Mouse (Mus musculus) limb, embryonic 11.5 days (tissue): Measurements from ENCODE around the gene H1f0. TPM values are rescaled to one million over a fixed set of nuclear protein-coding genes. Genes with fewer than 3 reads are reported as not detected.
A peak's percentile ranks its signal among the peaks of the same experiment; 100 is the strongest.

Experiments
- ATAC-seq: fragments of 200-750 bp; cut with Nextera tagmentation; 2 replicates; pipeline ENCODE4 v1.8.0; 2017; ENCODE audit warnings: low read depth; ENCODE audit not compliant: insufficient number of reproducible peaks, low FRiP score, low TSS enrichment
- DNase-seq: peaks from one replicate; pipeline ENCODE4 v3.0.0-alpha.2; 2015; ENCODE audit warnings: low spot score
- H3K27ac ChIP-seq: fragments of 300-500 bp; sonication (generic); replicated peaks from 2 replicates; pipeline ENCODE4 v1.5.1; 2014; ENCODE audit warnings: low read depth, mild to moderate bottlenecking, low read length
- H3K27me3 ChIP-seq: fragments of 300-500 bp; sonication (generic); 2 replicates; pipeline ENCODE4 v1.6.1; 2014; ENCODE audit warnings: mild to moderate bottlenecking, low read length, mixed read lengths; ENCODE audit not compliant: control insufficient read depth, insufficient read depth
- H3K36me3 ChIP-seq: fragments of 300-500 bp; sonication (generic); 2 replicates; pipeline ENCODE4 v1.6.1; 2014; ENCODE audit warnings: mild to moderate bottlenecking, low read length, moderate library complexity, mixed read lengths; ENCODE audit not compliant: control insufficient read depth, insufficient read depth
- H3K4me1 ChIP-seq: fragments of 300-500 bp; sonication (generic); 2 replicates; pipeline ENCODE4 v1.6.1; 2014; ENCODE audit warnings: low read length, mixed read lengths; ENCODE audit not compliant: control insufficient read depth, insufficient read depth
- H3K4me2 ChIP-seq: fragments of 300-500 bp; sonication (generic); 2 replicates; pipeline ENCODE4 v1.6.1; 2014; ENCODE audit warnings: low read depth, mild to moderate bottlenecking, moderate library complexity; ENCODE audit not compliant: severe bottlenecking
- H3K4me3 ChIP-seq: fragments of 300-500 bp; sonication (generic); 2 replicates; pipeline ENCODE4 v1.5.1; 2014; ENCODE audit warnings: low read depth, low read length
- H3K9ac ChIP-seq: fragments of 300-500 bp; sonication (generic); 2 replicates; pipeline ENCODE4 v1.6.1; 2014; ENCODE audit warnings: mild to moderate bottlenecking, low read length
- H3K9me3 ChIP-seq: fragments of 300-500 bp; sonication (generic); 2 replicates; pipeline ENCODE4 v1.6.1; 2016; ENCODE audit warnings: low read length; ENCODE audit not compliant: control insufficient read depth
- WGBS: fragments of 180-500 bp; shearing (Covaris S2); extraction: QIAGEN DNeasy Blood & Tissue Kit; methylation state at CpG from one replicate; pipeline ENCODE4 v1.1.7; 2014; 5-methylcytosine and 5-hydroxymethylcytosine counted together
- polyA plus RNA-seq: library from polyadenylated mRNA; unstranded; fragments of >200 nt; fragmentation: Nextera tagmentation; extraction: Ambion mirVana; gene quantifications from 2 replicates; pipeline ENCODE4 v1.2.1, GENCODE M21; 2014

The H1f0 gene
- polyA plus RNA-seq, 1 experiment from 2014 or later, result 271 TPM

DNA sequence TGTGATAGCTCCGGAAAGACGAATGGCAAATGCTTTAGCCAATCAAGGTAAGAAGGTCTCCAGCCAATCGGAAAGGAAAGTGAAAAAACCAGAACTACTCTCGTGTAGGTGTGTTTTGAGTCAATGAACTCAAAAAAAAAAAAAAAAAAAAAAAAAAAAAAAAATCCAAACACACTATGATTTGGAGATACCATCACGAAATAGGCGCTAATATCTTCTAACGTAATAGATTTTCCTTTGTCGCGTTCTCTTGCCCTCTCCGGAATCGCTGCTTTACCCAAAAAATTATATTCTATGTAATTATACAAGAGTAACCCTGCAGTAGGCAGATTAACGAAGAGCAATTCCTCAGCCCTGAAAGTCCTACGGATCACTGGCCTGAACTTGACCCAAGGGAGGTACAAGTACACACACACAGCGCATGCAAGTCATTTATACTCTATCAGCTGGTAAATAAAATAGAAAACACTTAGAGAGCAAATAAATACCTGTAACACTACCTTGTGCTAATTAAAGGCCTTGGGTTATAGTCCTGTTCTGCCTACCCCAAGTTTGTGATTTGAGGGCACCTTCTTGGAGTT, 35.0 kb downstream of the H1f0 start:
- Histone ChIP-seq H3K9me3 (no peaks in the 10 kb centered on the region), H3K4me1 (peaks cover 13% of the 10 kb centered on the region; the same call in 1 of the 2 replicates), H3K4me3 (peak overlapping the region; percentile 16), H3K27me3 (no peaks in the 10 kb centered on the region), H3K36me3 (peaks cover 5% of the 10 kb centered on the region), H3K27ac (no peak overlapping the region), H3K4me2 (peak overlapping the region; percentile 44), H3K9ac (no peak overlapping the region; the same call in 1 of the 2 replicates)
- DNase-seq (no peak), ATAC-seq (no peak)
- WGBS, result 9% methylated on average over 14 of the region's 14 CpGs

DNA sequence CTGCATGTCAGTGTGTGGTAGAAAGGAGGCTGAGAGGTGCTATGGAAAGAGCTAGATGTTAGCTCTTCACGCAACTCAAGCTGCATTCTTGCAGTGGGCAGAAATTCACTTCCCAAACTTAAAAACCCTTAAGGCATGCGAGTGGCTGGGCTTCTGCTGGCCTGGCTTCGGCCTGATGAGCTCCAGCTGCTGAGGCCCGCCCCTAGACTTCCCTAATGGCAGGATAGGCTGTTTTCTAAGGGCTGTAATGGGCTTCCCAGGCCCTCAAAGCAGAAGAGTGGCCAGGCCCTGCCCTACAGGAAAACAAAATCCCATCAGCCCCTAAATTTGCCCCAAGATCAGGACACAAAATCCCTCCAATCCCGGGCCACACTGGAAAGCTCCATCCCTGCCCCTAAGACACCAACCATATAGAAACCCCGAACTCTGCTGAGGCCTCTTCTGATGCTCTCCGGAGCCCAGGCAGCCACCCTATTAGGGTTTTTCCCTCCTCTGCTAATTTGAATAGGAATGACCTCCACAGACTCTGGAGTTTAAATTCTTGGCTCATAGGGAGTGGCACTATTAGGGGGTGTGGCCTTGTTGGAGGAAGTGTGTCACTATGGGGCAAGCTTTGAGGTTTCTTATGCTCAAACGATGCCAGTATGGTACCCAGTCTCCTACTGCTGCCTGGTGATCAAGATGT, 37.0 kb downstream of the H1f0 start:
- peaks cover 13% of the 10 kb centered on the region; the same call in 1 of the 2 replicates for H3K4me1 ChIP-seq
- no peak overlapping the region for H3K4me2 ChIP-seq
- ATAC-seq (no peak), DNase-seq (no peak)
- H3K27me3 ChIP-seq, result no peaks in the 10 kb centered on the region
- WGBS, result 37% methylated on average over 8 of the region's 8 CpGs
- no peaks in the 10 kb centered on the region for H3K9me3 ChIP-seq
- no peaks in the 10 kb centered on the region for H3K36me3 ChIP-seq
- H3K4me3 ChIP-seq, result no peak overlapping the region
- H3K9ac ChIP-seq, result no peak overlapping the region
- H3K27ac ChIP-seq, result no peak overlapping the region; the same call in 1 of the 2 replicates

- H3K9ac ChIP-seq, result no peak overlapping the region
- no peaks in the 10 kb centered on the region for H3K9me3 ChIP-seq
- peak; percentile 51 for DNase-seq
- WGBS, result 24% methylated on average over 2 of the region's 2 CpGs
- no peak for ATAC-seq
- no peak overlapping the region for H3K4me2 ChIP-seq
- H3K27ac ChIP-seq, result no peak overlapping the region
- no peak overlapping the region for H3K4me3 ChIP-seq
- H3K27me3 ChIP-seq, result no peaks in the 10 kb centered on the region
- H3K4me1 ChIP-seq, result peaks cover 13% of the 10 kb centered on the region; the same call in 1 of the 2 replicates
- no peaks in the 10 kb centered on the region for H3K36me3 ChIP-seq
Observed at GRCm38 (mm10) chr15:79066276-79066675, 38.0 kb downstream of the H1f0 start.

GRCm38 (mm10) chr15:79067631-79068030, 39.4 kb downstream of the H1f0 start:
- H3K4me3 ChIP-seq, result no peak overlapping the region
- no peaks in the 10 kb centered on the region for H3K9me3 ChIP-seq
- ATAC-seq, result no peak
- H3K27me3 ChIP-seq, result no peaks in the 10 kb centered on the region
- H3K27ac ChIP-seq, result no peak overlapping the region
- no peak overlapping the region for H3K4me2 ChIP-seq
- DNase-seq, result no peak
- H3K9ac ChIP-seq, result no peak overlapping the region
- H3K4me1 ChIP-seq, result peaks cover 11% of the 10 kb centered on the region; the same call in 1 of the 2 replicates
- 68% methylated on average over 3 of the region's 3 CpGs for WGBS
- no peaks in the 10 kb centered on the region for H3K36me3 ChIP-seq

DNA sequence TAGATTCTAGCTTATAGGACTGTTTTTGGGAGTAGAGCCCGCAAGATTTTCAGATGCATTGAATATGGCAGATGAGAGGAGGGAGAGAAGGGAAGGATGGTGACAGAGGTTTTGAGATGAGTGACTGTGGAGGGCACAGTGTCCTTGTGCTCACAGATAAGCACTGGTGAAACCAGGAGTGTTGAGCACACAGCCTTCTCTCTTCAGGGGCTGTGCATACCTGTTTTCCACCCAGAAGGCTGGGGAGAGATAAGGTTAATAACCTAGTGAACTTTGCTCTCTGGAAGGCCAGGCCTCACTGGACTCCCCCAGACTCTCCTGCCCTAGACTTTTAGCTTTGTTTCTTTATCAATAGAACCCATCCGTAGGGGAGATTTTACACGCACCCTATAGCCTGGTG, 40.2 kb downstream of the H1f0 start:
- H3K4me3 ChIP-seq, result no peak overlapping the region
- H3K9me3 ChIP-seq, result no peaks in the 10 kb centered on the region
- no peaks in the 10 kb centered on the region for H3K36me3 ChIP-seq
- no peaks in the 10 kb centered on the region for H3K27me3 ChIP-seq
- H3K9ac ChIP-seq, result no peak overlapping the region
- no peak overlapping the region for H3K4me2 ChIP-seq
- WGBS, result 84% methylated on average over 3 of the region's 3 CpGs
- H3K27ac ChIP-seq, result no peak overlapping the region
- no peak for DNase-seq
- peaks cover 9% of the 10 kb centered on the region; the same call in 1 of the 2 replicates for H3K4me1 ChIP-seq
- ATAC-seq, result no peak

GRCm38 (mm10) chr15:79071117-79072039, 43.1 kb downstream of the H1f0 start:
- Histone ChIP-seq H3K27ac (no peak overlapping the region), H3K36me3 (no peaks in the 10 kb centered on the region), H3K9me3 (no peaks in the 10 kb centered on the region), H3K4me3 (no peak overlapping the region), H3K4me1 (peaks cover 9% of the 10 kb centered on the region; the same call in 1 of the 2 replicates), H3K27me3 (no peaks in the 10 kb centered on the region), H3K9ac (no peak overlapping the region), H3K4me2 (no peak overlapping the region)
- DNase-seq (no peak), ATAC-seq (no peak)
- 65% methylated on average over 5 of the region's 5 CpGs for WGBS

- Histone ChIP-seq H3K9me3 (no peaks in the 10 kb centered on the region), H3K36me3 (peaks cover 10% of the 10 kb centered on the region), H3K4me3 (no peak overlapping the region), H3K27ac (no peak overlapping the region), H3K9ac (no peak overlapping the region), H3K4me1 (peaks cover 5% of the 10 kb centered on the region; the same call in 1 of the 2 replicates), H3K27me3 (no peaks in the 10 kb centered on the region), H3K4me2 (no peak overlapping the region)
- ATAC-seq (no peak), DNase-seq (no peak)
Observed at GRCm38 (mm10) chr15:79073752-79074151, 45.5 kb downstream of the H1f0 start.

- peak overlapping the region; percentile 86 for H3K27ac ChIP-seq
- WGBS, result 38% methylated on average over 10 of the region's 10 CpGs
- peaks cover 5% of the 10 kb centered on the region; the same call in 1 of the 2 replicates for H3K4me1 ChIP-seq
- H3K4me3 ChIP-seq, result peak overlapping the region; percentile 96
- ATAC-seq, result no peak
- H3K9me3 ChIP-seq, result no peaks in the 10 kb centered on the region
- H3K36me3 ChIP-seq, result peaks cover 11% of the 10 kb centered on the region
- DNase-seq, result no peak
- H3K4me2 ChIP-seq, result peak overlapping the region; percentile 88
- peak overlapping the region; percentile 83; the same call in 1 of the 2 replicates for H3K9ac ChIP-seq
- H3K27me3 ChIP-seq, result no peaks in the 10 kb centered on the region
Observed at GRCm38 (mm10) chr15:79074446-79074845, 46.2 kb downstream of the H1f0 start.
